Mouse (Mus musculus): Measurements from ENCODE around the gene 3300002I08Rik.
"Not testable (repeated sequence)": the region's sequence is repeated elsewhere in the genome, so short reads cannot be mapped to it uniquely, and the experiment has no call there.

3300002I08Rik gene

GRCm38 (mm10) chr2:150362113-150362877, at the start of gene 3300002I08Rik:
Gene 3300002I08Rik (minus strand): TSS chr2:150362765.
- peak; percentile 90 for DNase-seq

- not testable (repeated sequence) for DNase-seq
Observed at GRCm38 (mm10) chr2:150412146-150412545, 49.6 kb upstream of the 3300002I08Rik start.

GRCm38 (mm10) chr2:150390198-150390597, 27.6 kb upstream of the 3300002I08Rik start:
- DNase-seq: no peak

DNA sequence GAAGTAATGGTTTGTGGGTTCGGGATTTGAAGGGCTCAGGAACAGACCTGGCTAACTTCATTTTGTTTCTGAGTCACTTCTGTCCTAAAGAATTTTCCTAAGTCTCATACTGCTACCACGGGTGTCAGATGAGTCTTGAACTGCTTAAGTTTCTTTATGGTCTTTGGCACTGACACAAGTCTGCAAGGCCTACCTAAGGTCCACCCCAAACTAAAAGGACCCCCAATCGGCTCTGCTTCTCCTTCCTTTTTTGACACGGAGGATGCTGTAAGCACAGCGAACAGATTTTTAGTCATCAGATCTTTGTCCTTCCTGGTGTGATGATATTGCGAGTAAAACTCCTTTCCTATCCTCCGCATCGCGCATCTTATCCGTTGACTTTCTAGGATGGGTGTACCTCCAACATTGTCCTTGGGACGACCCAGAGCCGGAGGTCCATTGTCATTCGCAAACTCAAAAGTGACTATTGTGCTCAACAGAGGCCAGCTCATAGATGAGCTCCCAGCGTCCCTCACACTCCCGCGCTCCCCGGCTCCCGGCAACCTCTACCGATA, 23.1 kb upstream of the 3300002I08Rik start:
- DNase-seq: not testable (repeated sequence)

GRCm38 (mm10) chr2:150362878-150363229, 289 bp upstream of the 3300002I08Rik start:
- no peak for DNase-seq

- DNase-seq: not testable (repeated sequence)
Observed at GRCm38 (mm10) chr2:150357136-150357535, 5.4 kb downstream of the 3300002I08Rik start.

DNA sequence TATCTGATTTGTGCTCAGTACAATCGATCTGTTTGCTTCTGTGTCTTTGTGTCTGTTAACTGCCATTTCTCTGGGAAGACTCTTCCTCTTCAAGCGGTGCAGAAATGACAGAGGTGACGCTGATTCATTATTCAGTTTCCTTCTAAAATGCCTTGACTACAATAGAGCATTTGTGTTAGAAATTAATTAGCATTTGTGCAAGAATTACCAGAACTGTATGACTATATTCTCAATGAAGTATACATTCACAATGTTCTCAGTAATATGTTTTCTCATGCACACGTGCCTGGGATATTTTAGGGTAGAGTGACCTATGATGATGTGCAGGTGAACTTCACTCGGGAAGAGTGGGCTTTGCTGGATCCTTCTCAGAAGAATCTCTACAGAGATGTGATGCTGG, 39.2 kb downstream of the 3300002I08Rik start, which contains the start of gene Gm10130:
Gene Gm10130 (plus strand): TSS at position 301 of the 400 bp plus-strand sequence.
- no peak for DNase-seq

DNA sequence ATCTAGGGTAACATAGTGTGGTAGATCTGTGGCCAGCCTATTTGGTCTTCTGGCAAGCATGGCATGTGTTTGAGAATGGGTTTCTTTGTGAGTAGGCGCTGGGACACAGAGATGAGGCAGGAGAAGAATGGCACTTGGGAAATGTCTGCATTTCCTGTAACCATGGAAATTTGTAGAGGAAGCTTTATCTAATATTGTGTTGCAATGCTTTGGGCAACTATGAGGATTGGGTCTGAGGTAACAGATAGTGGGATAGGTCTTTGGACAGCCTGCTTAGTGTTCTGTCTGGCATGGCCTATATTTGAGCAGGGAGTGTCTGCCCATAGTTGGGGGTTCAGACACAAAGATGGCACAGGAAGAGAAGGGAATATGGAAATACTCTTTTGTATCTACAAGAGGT, 43.6 kb downstream of the 3300002I08Rik start:
- no peak for DNase-seq

DNA sequence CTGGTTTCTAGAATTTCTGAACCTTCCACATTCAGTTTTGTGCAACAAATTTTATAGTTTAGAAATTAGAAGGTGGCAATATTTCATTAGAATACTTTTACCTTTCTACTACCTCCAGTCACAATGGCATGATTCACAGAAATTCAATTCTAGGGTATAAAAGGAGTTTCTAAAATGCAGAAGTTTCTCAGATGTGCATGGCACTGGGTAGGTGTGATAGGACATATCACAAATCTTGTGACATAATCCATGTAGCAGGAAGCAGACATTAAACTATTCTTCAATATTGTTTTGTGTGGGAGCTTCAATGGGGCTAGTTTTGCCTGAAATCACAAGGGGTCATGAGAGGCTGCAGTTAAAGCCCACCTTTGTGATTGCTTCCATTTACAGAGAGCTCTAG, 46.4 kb downstream of the 3300002I08Rik start:
- no peak for DNase-seq

- peak; percentile 93 for DNase-seq
Observed at GRCm38 (mm10) chr2:150310952-150311884, 51.3 kb downstream of the 3300002I08Rik start.

- no peak for DNase-seq
Observed at GRCm38 (mm10) chr2:150307183-150307773, 55.3 kb downstream of the 3300002I08Rik start.

DNA sequence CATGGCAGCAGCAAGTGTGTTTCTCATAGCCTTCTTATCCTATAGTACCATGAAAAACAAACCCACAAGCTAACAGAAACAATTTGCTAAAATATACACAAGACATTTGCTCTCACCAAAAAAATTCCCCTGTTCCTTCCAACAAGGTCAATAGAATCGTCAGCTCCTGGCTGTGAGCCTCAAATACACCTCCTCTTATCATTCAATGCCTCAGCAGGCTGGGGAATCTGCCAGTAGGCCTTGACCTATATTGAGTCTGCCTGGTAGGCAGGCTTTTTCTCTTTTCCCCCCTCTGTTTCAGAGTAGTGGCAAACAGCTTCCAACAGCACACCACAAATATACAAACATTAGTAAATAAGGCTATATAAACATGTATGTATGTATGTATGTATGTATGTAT, 63.5 kb downstream of the 3300002I08Rik start:
- no peak for DNase-seq

GRCm38 (mm10) chr2:150293669-150294068, 68.9 kb downstream of the 3300002I08Rik start:
- no peak for DNase-seq

Data from kidney, adult 18-20 months (tissue).